Mouse (Mus musculus) neutrophil, adult 5-6 weeks (primary cell): ENCODE data around the gene Astn2. TPM values are rescaled to one million over a fixed set of nuclear protein-coding genes. Genes with fewer than 3 reads are reported as not detected.

ENCODE experiments used
- ATAC-seq: fragments of 151-379, 151-347 bp; 2 replicates; pipeline ENCODE4 v1.8.0; 2017; ENCODE audit warnings: mild to moderate bottlenecking, moderate TSS enrichment; ENCODE audit not compliant: insufficient number of reproducible peaks, poor library complexity, low FRiP score, severe bottlenecking; ENCODE audit errors: extremely low read depth
- total RNA-seq: library from RNA; stranded (forward); fragments of 200-1000 nt; gene quantifications from 2 replicates; pipeline ENCODE4 v1.2.3, GENCODE M21; 2017

Gene Astn2
- total RNA-seq, 1 experiment from 2014 or later = not detected

GRCm38 (mm10) chr4:65423068-65423625, 981.3 kb downstream of the Astn2 start:
- no peak for ATAC-seq

GRCm38 (mm10) chr4:65421272-65421671, 983.1 kb downstream of the Astn2 start:
- no peak for ATAC-seq

GRCm38 (mm10) chr4:65420511-65420931, 983.9 kb downstream of the Astn2 start:
- ATAC-seq = no peak

GRCm38 (mm10) chr4:65415507-65415906, 988.9 kb downstream of the Astn2 start:
- ATAC-seq = no peak

GRCm38 (mm10) chr4:65402836-65403634, 1001.4 kb downstream of the Astn2 start:
- ATAC-seq = no peak

GRCm38 (mm10) chr4:65402286-65402685, 1002.1 kb downstream of the Astn2 start:
- ATAC-seq = no peak

GRCm38 (mm10) chr4:65399457-65399856, 1005.0 kb downstream of the Astn2 start:
- no peak for ATAC-seq

- ATAC-seq = no peak
Measured at GRCm38 (mm10) chr4:65396806-65397205, 1007.6 kb downstream of the Astn2 start.

GRCm38 (mm10) chr4:65391001-65391400, 1013.4 kb downstream of the Astn2 start:
- ATAC-seq = no peak

- ATAC-seq = no peak
Measured at GRCm38 (mm10) chr4:65383070-65383469, 1021.3 kb downstream of the Astn2 start.

- ATAC-seq = no peak
Measured at GRCm38 (mm10) chr4:65379461-65379860, 1025.0 kb downstream of the Astn2 start.

- no peak for ATAC-seq
Measured at GRCm38 (mm10) chr4:65376571-65376970, 1027.8 kb downstream of the Astn2 start.

- no peak for ATAC-seq
Measured at GRCm38 (mm10) chr4:65373841-65374240, 1030.6 kb downstream of the Astn2 start.

- ATAC-seq = no peak
Measured at GRCm38 (mm10) chr4:65372731-65373130, 1031.7 kb downstream of the Astn2 start.

GRCm38 (mm10) chr4:65367135-65367534, 1037.3 kb downstream of the Astn2 start:
- no peak for ATAC-seq

GRCm38 (mm10) chr4:65354580-65354979, 1049.8 kb downstream of the Astn2 start:
- no peak for ATAC-seq

GRCm38 (mm10) chr4:65350521-65350920, 1053.9 kb downstream of the Astn2 start:
- no peak for ATAC-seq

GRCm38 (mm10) chr4:65341766-65342165, 1062.6 kb downstream of the Astn2 start:
- ATAC-seq = no peak

GRCm38 (mm10) chr4:65333718-65334117, 1070.7 kb downstream of the Astn2 start:
- ATAC-seq = no peak
